Mouse (Mus musculus): ENCODE measurements around the gene 6030408B16Rik. TPM values are rescaled to one million over a fixed set of nuclear protein-coding genes. Genes with fewer than 3 reads are reported as not detected.

6030408B16Rik gene
- total RNA-seq, 2 experiments from 2014 or later, result 2.3 to 3.6 TPM

DNA sequence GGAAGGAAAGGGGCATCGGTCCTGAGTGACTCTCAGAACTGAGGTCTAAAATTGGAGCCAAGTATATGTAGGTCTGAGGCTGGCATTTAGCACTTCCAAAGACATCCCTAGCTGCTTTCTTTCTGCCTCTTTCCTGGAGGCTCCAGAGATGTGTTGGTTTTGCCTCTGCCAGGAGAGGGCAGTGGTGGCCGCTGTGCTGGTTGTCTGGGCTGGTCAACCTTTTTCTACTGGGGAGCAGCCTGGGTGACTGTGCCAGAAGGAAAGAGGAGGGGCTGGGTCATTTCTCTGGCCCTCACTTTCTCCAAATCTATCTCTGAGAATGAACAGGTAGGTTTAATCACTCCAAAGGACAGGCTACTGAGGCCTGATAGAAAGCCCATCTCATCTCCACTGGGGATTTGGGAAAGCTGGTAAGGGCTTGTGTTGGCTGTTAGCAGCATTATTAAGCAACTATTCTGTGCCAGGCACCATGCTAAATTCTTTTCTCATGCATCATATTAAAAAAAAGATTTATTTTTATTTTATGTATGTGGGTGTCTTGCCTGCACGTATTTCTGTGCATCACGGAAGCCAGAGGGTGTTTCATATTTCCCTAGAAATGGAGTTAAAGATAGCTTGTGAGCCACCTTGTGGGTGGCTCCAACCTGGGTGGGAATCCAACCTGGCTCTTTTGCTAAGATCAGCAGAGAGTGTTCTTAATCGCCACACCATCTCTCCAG is 48.9 kb downstream of the 6030408B16Rik start:
- DNase-seq, result peak; percentile 65 to 74
- intact Hi-C loops (cut with DNase I), result loop anchor here (2.0 kb wide), 2 partner anchors 79 to 179 kb away; no protein-coding TSS in a partner anchor

Other genes with a start within 250 kb of the 6030408B16Rik start
- gene Gm47841, start 245.8 kb upstream of the 6030408B16Rik start, total RNA-seq (2021), result under 1 TPM; 0.25 to 0.41 TPM
- gene Fignl2, start 214.6 kb upstream of the 6030408B16Rik start, total RNA-seq (2021), result 1 to 10 TPM; 3.5 to 3.9 TPM
- not detected for gene Ankrd33, start 177.5 kb upstream of the 6030408B16Rik start, total RNA-seq (2021)
- gene Acvrl1, start 164.7 kb upstream of the 6030408B16Rik start, total RNA-seq (2021), result 10 to 100 TPM; 27.1 to 36.6 TPM
- 10 to 100 TPM; 18.7 to 20.9 TPM for gene Acvr1b, start 119.1 kb upstream of the 6030408B16Rik start, total RNA-seq (2021)
- gene Grasp, start 69.0 kb upstream of the 6030408B16Rik start, total RNA-seq (2021), result 10 to 100 TPM; 14.9 to 18.0 TPM
- 10 to 100 TPM; 16.8 to 20.4 TPM for gene Nr4a1, start 38.9 kb upstream of the 6030408B16Rik start, total RNA-seq (2021)
- gene Atg101, start 8.9 kb upstream of the 6030408B16Rik start, total RNA-seq (2021), result 10 to 100 TPM; 24.1 to 28.2 TPM
- gene Krt80, start 77.0 kb downstream of the 6030408B16Rik start, total RNA-seq (2021), result 1 to 10 TPM; 1.7 to 2.2 TPM
- 1 to 10 TPM; 3.8 to 4.5 TPM for gene Krt7, start 117.8 kb downstream of the 6030408B16Rik start, total RNA-seq (2021)
- gene Krt87, start 145.6 kb downstream of the 6030408B16Rik start, total RNA-seq (2021), result not detected
- not detected for gene Krt88, start 154.5 kb downstream of the 6030408B16Rik start, total RNA-seq (2021)
- gene Krt81, start 170.5 kb downstream of the 6030408B16Rik start, total RNA-seq (2021), result not detected
- gene Krt86, start 180.3 kb downstream of the 6030408B16Rik start, total RNA-seq (2021), result not detected
- gene Krt83, start 198.3 kb downstream of the 6030408B16Rik start, total RNA-seq (2021), result not detected
- not detected for gene Gm49425, start 224.0 kb downstream of the 6030408B16Rik start, total RNA-seq (2021)
- not detected for gene Krt84, start 239.6 kb downstream of the 6030408B16Rik start, total RNA-seq (2021)